Mouse (Mus musculus): Measurements from ENCODE around the gene Vps35l. TPM values are rescaled to one million over a fixed set of nuclear protein-coding genes. Genes with fewer than 3 reads are reported as not detected.

Vps35l gene
- polyA plus RNA-seq (2012; rRNA removed): 40.1 and 41.7 TPM in 2 replicates

DNA sequence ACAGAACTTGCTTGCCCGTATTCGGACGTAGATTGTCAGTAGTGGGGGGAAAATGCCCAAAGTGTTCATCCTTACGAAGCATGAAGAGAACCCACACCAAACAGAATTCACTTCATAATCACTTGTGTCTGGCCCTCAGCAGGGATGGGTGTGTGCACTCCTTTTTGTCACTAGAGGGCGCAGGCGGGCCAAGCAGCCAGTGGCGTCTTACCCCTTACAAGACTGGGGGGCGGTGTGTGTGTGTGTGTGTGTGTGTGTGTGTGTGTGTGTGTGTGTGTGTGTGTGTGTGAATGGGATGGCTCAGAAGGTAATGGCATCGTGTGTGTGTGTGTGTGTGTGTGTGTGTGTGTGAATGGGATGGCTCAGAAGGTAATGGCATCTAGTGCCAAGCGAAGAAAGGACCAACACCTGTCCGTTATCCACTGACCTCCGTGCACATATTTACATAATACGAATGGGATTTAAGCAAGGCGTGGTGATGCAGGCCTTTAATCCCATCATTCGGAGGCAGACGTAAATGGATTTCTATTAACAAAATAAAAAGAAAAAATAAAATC is at the start of gene Vps35l:
Gene Vps35l (plus strand): TSS at position 252 of the 557 bp plus-strand sequence.
- peaks cover 5% of the 10 kb centered on the region; the same call in 1 of the 2 replicates for H3K4me1 ChIP-seq (ENCODE audit: control insufficient read depth, insufficient read depth, low read length)
- peak within 1 kb of the TSS; percentile 93 for H3K4me3 ChIP-seq (replicated peaks; ENCODE audit: extremely low read depth, low read depth, low read length)
- 1% methylated on average over 16 of the region's 16 CpGs for WGBS
- peak; percentile 61 for DNase-seq
- TF ChIP-seq CTCF (IDR thresholded peaks at IDR 0.05; ENCODE audit: insufficient read depth, low read length) (peak; percentile 68), POLR2A (IDR thresholded peaks at IDR 0.05; ENCODE audit: borderline replicate concordance, extremely low read depth, low read depth, low read length) (no peak)

GRCm38 (mm10) chr7:118691287-118691686 is 48.7 kb upstream of the Vps35l start:
- WGBS: 88% methylated on average over 2 of the region's 2 CpGs
- TF ChIP-seq POLR2A (IDR thresholded peaks at IDR 0.05; ENCODE audit: borderline replicate concordance, extremely low read depth, low read depth, low read length): no peak
- TF ChIP-seq CTCF (IDR thresholded peaks at IDR 0.05; ENCODE audit: insufficient read depth, low read length): no peak
- H3K4me3 ChIP-seq (replicated peaks; ENCODE audit: extremely low read depth, low read depth, low read length): no peak overlapping the region

GRCm38 (mm10) chr7:118696146-118696545 is 43.9 kb upstream of the Vps35l start:
- Histone ChIP-seq H3K4me1 (ENCODE audit: control insufficient read depth, insufficient read depth, low read length) (peaks cover 4% of the 10 kb centered on the region; the same call in 1 of the 2 replicates), H3K4me3 (replicated peaks; ENCODE audit: extremely low read depth, low read depth, low read length) (no peak overlapping the region)
- 71% methylated on average over 6 of the region's 6 CpGs for WGBS
- TF ChIP-seq CTCF (IDR thresholded peaks at IDR 0.05; ENCODE audit: insufficient read depth, low read length): no peak
- TF ChIP-seq POLR2A (IDR thresholded peaks at IDR 0.05; ENCODE audit: borderline replicate concordance, extremely low read depth, low read depth, low read length): no peak
- DNase-seq: no peak

More at GRCm38 (mm10) chr7:118691287-118691686, 48.7 kb upstream of the Vps35l start:
- no peaks in the 10 kb centered on the region for H3K4me1 ChIP-seq (ENCODE audit: control insufficient read depth, insufficient read depth, low read length)
- DNase-seq: no peak

DNA sequence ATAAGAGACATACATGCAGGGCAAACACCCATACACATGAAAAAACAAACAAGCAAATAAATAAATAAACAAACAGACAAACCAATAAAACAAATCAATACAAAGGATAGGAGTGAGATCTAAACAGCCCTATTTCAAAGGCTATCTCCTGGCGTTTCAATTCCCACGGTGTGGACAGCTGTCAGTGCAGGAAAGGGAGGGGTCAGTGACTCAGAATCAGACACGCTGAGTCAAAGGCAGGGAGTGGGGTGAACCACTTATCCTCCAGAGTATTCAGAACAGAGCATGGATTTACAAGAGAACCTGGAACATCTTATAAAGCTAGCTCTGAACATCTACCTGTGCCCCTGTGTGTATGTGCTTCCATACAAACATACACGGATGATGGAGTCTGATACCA is 42.9 kb upstream of the Vps35l start:
- Histone ChIP-seq H3K4me1 (ENCODE audit: control insufficient read depth, insufficient read depth, low read length) (peaks cover 4% of the 10 kb centered on the region; the same call in 1 of the 2 replicates), H3K4me3 (replicated peaks; ENCODE audit: extremely low read depth, low read depth, low read length) (no peak overlapping the region)
- DNase-seq: no peak
- 40% methylated on average over 4 of the region's 4 CpGs for WGBS
- TF ChIP-seq CTCF (IDR thresholded peaks at IDR 0.05; ENCODE audit: insufficient read depth, low read length) (no peak), POLR2A (IDR thresholded peaks at IDR 0.05; ENCODE audit: borderline replicate concordance, extremely low read depth, low read depth, low read length) (no peak)

DNA sequence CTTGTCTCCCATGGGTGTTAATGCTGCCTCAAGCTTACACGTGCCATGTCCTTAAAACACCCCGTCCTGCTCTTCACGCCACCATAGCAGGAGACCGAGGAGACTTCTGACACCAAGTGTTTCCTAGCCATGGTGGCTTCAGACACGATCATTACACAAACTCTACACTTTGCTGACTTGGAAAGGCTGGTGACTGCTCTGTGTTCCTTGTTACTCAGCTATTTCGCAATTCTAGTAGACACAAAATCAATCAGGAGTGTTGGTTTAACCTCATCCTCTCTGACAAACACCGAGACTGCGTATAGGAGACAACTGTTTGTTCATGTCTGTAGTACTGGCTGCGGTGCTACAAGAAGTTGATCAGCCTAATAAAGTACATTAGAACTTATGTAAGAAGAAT is 41.1 kb upstream of the Vps35l start:
- no peak for DNase-seq
- Histone ChIP-seq H3K4me3 (replicated peaks; ENCODE audit: extremely low read depth, low read depth, low read length) (no peak overlapping the region), H3K4me1 (ENCODE audit: control insufficient read depth, insufficient read depth, low read length) (peaks cover 7% of the 10 kb centered on the region; the same call in 1 of the 2 replicates)
- 61% methylated on average over 9 of the region's 9 CpGs for WGBS
- TF ChIP-seq CTCF (IDR thresholded peaks at IDR 0.05; ENCODE audit: insufficient read depth, low read length) (no peak), POLR2A (IDR thresholded peaks at IDR 0.05; ENCODE audit: borderline replicate concordance, extremely low read depth, low read depth, low read length) (no peak)

- WGBS: 50% methylated on average over 15 of the region's 15 CpGs
- Histone ChIP-seq H3K4me1 (ENCODE audit: control insufficient read depth, insufficient read depth, low read length) (peaks cover 11% of the 10 kb centered on the region), H3K4me3 (replicated peaks; ENCODE audit: extremely low read depth, low read depth, low read length) (peak overlapping the region; percentile 15)
- TF ChIP-seq CTCF (IDR thresholded peaks at IDR 0.05; ENCODE audit: insufficient read depth, low read length): no peak
- no peak for TF ChIP-seq POLR2A (IDR thresholded peaks at IDR 0.05; ENCODE audit: borderline replicate concordance, extremely low read depth, low read depth, low read length)
- peak; percentile 70 for DNase-seq
These were observed 36.9 kb upstream of the Vps35l start for GRCm38 (mm10) chr7:118703144-118703561.

DNA sequence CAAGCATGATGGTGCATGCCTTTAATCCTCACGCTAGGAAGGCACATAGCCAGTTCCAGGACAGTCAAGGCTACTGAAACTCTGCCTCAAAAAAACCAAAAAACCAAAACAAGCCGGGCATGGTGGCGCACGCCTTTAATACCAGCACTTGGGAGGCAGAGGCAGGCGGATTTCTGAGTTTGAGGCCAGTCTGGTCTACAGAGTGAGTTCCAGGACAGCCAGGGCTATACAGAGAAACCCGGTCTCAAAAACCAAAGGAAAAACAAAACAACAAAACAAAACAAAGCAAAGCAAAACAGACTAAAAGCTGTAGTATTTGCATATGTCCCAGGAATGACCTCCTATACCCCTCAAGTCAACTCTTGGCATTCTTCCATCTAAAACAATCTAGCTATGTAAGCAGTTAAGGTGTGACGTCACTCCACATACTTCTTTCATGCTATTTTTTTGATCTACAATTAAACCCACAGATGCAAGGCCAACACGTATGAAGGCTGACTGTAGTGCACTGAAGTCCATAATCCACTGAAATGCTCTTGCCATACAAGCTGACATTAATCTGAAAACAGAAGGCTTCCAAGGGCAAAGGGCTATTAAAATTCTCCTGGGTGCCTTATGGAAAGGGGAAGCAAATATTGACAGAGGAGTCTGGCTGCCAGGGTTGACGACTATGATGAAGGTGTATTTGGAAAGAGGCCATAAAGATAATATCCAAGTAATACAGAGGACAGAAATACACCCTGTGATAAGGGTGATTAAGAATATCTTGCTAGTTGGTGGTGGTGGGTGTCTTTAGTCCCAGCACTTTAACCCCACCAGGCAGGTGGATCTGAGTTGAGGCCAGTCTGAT is 35.8 kb upstream of the Vps35l start:
- DNase-seq: no peak
- peak overlapping the region; percentile 70 for H3K4me3 ChIP-seq (replicated peaks; ENCODE audit: extremely low read depth, low read depth, low read length)
- TF ChIP-seq POLR2A (IDR thresholded peaks at IDR 0.05; ENCODE audit: borderline replicate concordance, extremely low read depth, low read depth, low read length) (no peak), CTCF (IDR thresholded peaks at IDR 0.05; ENCODE audit: insufficient read depth, low read length) (no peak)

GRCm38 (mm10) chr7:118705101-118705961 is 34.7 kb upstream of the Vps35l start, which contains the start of gene Gde1:
TSS of gene Gde1 (minus strand) at chr7:118705778.
- peaks cover 7% of the 10 kb centered on the region for H3K4me1 ChIP-seq (ENCODE audit: control insufficient read depth, insufficient read depth, low read length)
- TF ChIP-seq POLR2A (IDR thresholded peaks at IDR 0.05; ENCODE audit: borderline replicate concordance, extremely low read depth, low read depth, low read length) (peak; percentile 78; the same call in 1 of the 2 replicates), CTCF (IDR thresholded peaks at IDR 0.05; ENCODE audit: insufficient read depth, low read length) (no peak)
- WGBS: under 1% methylated on average over 66 of the region's 66 CpGs
- H3K4me3 ChIP-seq (replicated peaks; ENCODE audit: extremely low read depth, low read depth, low read length): peak within 1 kb of the TSS; percentile 70
- peak; percentile 90 for DNase-seq

More for the DNA sequence above, 35.8 kb upstream of the Vps35l start:
- 57% methylated on average over 9 of the region's 9 CpGs for WGBS
- H3K4me1 ChIP-seq (ENCODE audit: control insufficient read depth, insufficient read depth, low read length): peaks cover 9% of the 10 kb centered on the region

GRCm38 (mm10) chr7:118706051-118706450 is 34.0 kb upstream of the Vps35l start:
- no peak for DNase-seq
- H3K4me3 ChIP-seq (replicated peaks; ENCODE audit: extremely low read depth, low read depth, low read length): peak overlapping the region; percentile 29
- H3K4me1 ChIP-seq (ENCODE audit: control insufficient read depth, insufficient read depth, low read length): peaks cover 7% of the 10 kb centered on the region
- 37% methylated on average over 6 of the region's 6 CpGs for WGBS
- no peak for TF ChIP-seq POLR2A (IDR thresholded peaks at IDR 0.05; ENCODE audit: borderline replicate concordance, extremely low read depth, low read depth, low read length)
- TF ChIP-seq CTCF (IDR thresholded peaks at IDR 0.05; ENCODE audit: insufficient read depth, low read length): no peak
